Mouse (Mus musculus) T-helper 2 cell (primary cell): ENCODE data around the gene Il2rb.

Experiments
- in situ Hi-C: fragments of 300-600 bp; cut with MboI, MseI; formaldehyde crosslinking; loops from one replicate; pipeline ENCODE4 v1.15.1; 2025; ENCODE audit warnings: high pct_unique_total_duplicates

The Il2rb gene

DNA sequence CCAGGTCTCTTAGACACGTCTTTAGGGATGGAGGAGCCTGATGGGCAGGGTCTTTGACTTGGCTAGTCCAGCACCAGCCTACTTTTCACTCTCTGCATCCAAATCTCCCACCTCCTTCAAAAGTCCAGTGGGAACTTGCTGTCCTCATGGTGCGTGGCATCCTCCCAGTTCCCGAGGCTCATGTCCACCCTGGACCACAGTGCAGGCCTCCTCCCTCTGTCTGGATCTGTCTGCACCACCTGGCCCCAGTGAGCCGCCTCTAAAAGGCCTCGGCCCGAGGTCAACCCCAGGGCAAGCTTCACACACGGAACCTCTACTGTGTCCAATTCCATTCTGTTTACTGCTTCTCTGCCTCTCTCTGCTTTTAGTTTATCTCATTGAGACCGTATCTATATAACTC, 26.3 kb upstream of the Il2rb start:
- in situ Hi-C loops: no loop called here

DNA sequence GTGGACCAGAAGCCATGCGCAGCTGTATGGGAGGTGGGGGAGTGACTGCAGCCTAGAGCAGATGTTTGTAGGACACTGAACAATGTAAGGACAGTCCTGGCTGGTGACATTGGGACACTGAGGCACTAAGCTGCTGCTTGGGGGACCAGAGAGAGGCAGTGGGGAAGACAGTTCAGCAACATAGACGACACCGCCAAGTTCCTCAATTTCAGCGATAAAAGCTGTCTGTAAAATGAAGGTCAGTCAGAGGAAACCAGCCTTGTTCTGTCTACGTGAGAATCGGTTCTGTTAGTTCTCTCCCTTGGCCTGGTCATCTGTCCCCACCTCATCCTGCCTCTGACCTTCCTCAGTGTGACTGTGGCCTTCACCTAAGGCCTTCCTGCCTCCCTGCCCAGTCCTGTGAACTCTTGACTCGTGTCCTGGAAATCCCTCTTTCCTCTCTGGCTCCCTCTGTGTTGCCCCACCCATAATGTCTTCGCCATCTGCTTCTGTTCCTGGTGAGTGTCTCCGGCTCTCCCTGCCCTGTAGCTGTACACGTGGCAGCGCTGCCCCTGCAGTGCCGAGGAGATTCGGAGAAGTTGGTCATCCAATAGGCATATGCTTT, 25.1 kb upstream of the Il2rb start:
- in situ Hi-C loops: no loop called here

DNA sequence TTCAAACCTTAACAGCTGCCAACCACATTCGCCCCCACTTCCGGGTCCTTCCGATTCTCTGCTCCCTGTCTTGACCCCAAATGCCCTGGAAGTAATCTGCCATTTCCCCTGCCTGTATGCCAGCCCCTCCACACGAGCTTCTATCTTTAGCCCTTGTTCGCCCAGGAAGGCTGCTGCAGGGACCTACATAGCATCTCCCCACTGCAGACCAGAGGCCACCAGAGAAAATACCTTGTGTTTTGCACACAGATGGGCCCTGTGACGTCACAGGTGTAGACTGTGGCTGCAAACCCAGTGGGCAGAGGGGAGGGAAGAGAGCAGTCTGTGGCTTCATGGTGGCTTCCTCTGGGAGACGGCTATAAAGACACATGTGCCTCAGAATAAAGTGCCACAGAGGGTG, 23.1 kb upstream of the Il2rb start:
- in situ Hi-C loops: no loop called here

DNA sequence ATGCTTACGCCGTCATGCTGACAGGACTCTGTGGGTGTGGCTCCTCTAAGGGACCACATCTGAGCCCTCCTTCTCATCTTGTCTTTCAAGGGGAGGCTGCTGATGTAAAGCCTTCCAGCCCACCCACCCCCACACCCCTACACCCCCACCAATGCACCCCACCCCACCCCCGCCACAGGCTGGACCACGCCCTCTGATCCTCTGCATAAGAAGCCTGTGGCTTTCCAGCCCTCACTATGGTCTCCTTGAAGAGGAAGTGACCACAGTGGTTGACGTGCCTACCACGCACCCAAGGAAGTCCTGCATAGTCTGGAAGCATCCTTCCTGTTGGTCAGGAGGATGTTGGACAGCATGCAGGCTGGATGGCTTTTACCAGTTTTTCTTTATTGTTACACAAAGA, 20.7 kb upstream of the Il2rb start:
- in situ Hi-C loops: no loop called here

DNA sequence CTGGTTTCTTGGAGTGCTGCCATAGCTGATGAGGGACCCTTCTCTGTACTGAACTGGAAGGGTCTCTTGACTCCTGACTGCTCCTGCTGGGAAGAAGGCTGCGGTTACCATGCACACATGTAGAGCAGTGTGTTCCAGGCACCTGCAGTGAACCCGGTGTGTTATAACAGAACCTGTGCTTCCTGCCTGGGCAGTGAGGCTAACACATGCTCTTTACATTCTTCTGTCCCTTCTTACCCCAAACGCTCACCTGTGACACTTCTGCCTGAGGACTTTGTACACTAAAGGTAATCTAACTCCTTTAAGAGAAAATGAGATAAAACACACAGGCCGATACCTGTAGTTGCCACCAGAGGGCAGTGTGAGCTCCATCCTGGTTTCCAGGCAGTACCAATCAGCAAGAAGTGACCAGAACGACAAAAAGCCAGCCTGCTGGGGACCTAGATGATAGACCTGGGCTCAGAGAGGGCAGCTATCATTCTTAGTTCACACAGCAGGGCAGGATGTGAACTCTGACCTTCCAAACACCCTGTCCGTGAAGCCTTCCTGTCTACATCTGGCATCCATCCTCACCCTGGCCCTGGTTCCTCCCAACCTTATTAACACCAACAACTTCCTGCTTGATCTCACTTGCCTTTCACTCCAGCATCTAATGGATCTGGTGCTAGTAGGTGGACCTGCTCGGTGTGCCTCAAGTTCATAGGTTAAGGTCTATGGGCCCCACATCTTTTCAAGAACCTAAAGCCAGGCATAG, 19.5 kb upstream of the Il2rb start:
- in situ Hi-C loops: no loop called here

DNA sequence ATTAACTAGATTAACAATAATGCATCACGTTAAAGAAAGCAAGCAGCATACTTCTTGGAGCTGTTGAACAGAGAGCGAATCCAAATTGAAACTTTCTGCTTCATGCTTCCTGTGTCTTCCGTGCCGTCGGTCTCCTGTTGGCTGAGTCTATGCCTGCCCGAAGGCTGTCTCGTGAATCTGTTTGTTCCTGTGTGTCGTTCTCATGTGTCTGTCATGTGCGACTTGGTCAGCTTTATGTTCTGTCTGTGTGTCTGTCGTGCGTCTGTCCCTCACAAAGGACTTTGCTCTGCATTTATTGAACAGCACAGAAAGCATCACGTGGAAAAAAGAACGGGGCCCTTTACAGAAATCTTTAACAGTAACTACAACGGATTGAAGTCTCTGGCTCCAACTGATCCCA, 17.9 kb upstream of the Il2rb start:
- in situ Hi-C loops: no loop called here

DNA sequence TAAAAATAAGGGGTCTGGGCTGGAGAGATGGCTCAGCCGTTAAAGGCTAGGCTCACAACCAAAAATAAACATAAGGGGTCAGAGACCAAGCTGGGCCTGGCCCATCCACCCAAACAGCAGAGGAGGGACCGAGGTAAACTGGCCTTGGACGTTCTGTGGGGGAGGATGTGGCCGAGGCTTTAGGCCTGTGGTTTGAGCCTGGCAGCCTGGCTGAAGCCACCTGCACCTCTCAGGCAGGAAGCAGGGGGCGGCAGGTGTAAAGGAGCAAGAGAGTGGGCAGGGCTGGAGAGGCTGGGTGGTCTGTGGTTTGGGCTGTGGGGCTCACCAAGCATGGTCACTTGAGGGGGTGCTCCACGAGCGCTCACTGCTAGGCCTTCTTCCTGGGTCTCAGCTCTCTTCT, 16.9 kb upstream of the Il2rb start:
- in situ Hi-C loops: no loop called here

DNA sequence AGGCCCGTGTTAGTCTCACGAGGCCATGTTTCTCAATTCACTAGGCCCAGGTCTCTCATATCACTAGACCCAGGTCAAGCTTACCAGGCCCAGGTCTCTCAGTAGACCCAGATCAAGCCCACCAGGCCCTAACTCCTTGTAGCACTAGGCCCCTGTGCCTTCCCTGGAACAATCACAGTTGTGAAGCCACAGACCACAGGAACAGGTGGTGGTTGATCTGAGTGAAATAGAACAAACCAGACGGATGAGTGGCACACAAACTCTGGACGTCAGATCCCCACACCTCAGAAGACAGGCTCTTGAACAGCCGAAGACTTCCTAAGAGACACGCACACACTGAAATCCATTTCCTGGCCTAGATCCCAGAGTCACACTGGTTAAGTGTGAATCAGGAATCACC, 15.7 kb upstream of the Il2rb start:
- in situ Hi-C loops: no loop called here

DNA sequence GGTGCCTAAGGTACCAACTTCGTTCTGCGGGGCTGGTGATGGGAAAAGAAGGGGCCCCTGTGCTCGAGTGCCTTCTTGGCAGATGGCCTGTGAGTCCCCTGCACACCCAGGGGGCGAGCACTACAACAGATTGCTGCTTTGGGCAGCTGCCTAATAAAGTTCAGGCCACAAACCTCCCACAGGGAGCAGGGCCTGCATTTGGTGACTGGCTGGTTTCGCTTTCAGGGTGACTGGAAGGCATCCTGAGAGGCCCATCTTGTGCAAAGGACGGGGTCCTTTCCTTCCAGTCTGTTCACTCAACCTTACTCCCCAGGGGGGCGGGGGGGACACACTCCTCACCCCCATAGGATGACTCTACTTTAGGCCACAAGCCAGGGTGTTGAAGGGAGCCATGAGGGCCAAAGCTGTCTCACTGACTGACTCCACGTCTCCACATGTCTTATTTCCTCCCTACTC, 15.1 kb upstream of the Il2rb start:
- in situ Hi-C loops: no loop called here

DNA sequence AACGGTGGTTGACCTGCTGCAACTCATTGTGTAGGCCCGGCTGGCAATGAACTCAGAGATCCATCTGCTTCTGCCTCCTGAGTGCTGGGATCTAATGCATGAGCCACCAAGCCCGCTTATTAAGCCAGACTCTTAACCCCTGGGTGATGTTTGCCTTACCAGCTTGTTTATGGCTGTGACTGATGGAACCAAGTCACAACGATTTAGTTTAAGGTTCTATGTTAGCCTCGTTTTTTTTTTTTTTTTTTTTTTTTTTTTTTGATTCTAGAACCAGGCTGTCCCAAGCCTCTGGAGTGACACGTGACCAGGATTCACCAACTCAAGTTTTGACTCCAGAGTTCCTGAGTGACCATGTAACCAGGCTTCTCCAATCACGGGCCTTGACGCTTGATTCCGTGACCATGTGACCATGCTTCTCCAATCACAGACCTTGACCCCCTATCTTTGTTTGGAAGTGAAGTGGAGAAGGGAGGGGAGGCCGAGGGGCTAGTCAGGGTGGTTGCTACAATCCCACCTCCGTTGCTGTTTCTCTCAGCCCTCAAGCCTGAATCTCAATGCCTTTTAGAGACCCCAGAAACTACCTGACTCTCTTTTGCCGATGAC, 14.3 kb upstream of the Il2rb start:
- in situ Hi-C loops: no loop called here

DNA sequence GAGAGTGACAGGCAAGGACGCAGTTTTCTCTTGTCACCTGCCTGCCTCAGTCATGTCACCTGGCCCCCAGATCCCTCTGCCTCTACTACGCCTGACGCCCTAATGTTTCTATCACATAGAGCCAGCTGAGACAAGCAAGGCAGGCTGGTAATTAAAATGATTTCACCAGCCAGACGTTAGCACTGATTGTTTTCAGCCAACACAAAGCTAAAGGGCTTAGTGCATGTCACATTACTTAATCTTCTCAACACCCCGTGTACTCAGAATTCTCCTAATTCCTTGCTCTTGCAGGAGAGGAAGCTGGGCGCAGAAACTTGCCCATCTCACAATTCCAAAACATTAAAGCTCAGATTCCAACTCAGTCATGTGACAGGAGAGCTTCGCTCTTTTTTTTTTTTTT, 13.4 kb upstream of the Il2rb start:
- in situ Hi-C loops: no loop called here

DNA sequence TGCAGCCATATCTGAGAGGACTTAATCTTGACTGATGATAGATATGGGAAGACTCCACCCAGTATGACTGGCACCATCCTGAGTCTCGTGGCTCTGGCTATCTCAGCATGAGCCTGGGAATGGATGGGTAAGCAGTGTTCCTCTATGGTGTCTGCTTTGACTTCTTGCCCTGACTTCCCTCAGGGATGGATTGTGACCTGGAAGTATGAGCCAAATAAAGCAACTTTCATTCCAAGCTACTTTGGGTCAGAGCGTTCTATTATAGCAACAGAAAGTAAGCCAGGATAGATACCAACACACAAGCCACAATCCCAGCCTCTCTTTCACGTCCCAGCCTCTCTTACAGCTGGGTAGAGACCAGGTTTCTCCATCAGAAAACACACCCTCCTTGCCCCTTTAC, 10.5 kb upstream of the Il2rb start:
- in situ Hi-C loops: no loop called here

DNA sequence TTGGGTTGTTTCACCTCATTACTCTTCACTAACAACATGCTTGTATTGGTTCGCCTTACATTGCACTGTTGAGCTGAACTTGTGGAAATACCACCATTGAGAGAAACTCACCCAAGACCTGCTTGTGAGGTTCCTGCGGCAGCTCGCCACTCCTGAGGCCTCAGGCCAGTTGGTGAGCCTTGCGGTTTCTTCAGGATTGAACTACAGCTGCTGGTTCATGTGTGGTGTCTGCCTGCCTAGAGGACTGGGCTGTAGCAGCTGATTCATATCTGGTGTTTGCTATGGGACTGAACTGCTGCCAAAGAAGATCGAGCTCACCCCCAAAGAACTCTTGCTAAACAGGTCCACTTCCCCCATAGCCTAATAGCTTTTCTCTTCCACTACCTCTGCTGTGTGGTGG, 9.7 kb upstream of the Il2rb start:
- in situ Hi-C loops: no loop called here

DNA sequence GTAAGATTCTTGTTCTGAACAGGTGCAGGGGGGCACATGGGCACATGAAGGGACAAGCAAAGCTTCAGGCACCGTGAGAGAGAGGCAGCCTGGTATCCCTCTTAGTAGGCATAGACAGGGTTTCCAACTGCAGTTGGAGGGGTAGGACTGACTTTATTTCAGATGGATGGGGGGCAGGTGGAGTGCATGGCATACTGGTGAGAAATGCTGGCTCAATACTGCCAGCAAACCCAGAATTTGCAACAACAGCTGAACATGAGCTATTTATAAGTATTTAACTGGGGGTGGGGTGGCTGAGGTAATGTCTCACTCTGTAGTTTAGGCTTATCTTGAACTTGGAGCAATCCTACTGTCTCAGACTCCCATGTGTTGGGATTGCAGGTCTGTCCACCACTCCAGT, 8.9 kb upstream of the Il2rb start:
- in situ Hi-C loops: no loop called here

DNA sequence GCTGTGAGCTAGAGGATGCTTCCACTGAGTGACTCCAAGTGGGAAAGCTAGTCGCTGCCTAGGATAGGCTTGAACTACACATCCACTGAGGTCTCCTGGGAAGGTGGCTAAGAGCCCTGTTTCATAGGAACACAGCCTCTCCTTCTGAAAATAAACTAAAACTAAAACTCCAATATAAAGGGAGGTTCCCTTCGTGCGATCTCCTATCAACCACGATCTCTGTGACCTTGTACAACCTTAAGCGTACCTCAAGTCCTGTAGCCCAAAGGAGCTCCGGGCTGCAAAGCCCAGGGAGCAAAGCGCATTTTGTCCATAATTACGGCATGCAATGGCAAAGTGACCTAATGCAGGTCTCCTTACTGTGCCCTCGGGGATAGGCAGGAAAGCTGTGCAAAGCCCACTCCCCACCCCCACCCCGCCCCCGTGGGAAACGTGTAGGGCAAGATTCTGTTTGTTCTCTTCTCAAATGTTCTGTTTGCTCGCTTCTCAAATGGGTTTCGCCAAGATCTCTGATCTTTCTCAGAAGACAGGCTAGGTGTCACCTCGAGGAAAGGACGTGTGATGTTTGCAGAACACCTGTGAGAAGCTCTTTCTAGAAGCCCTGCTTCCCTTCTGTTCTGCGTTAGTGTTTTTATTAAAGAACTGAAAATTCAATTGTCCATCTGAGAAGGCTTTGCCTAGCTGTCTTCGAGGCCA, 7.5 kb upstream of the Il2rb start:
- in situ Hi-C loops: no loop called here

DNA sequence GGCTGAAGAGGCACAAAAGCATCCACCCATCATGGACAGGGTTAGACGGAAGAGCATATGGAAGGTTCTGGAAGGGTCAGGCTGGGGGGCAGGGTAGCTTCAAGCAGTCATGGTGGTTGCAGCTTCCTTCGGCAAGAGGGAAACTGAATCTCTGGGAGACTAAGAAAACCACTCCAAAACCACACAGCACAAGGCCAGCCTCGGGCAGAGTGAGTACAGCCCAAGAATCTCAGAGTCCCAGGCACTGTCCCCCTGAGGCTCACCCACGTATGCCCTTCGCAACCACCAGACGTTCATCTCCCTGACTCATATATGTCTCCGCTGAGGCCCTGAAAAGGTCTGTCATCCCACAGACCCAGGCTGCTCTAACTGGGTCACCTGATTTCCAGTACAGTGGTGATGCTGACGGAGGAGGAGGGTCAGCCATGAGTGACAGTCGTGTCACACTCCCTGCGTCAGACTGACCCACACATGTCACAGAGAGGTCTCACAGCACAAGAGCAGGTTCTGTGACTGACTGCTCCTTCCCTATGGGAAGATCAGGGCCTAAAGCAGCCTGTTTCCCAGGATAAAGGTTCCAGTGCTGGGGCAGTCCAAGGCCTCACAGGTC, 1.6 kb downstream of the Il2rb start:
- in situ Hi-C loops: loop anchor here (5.0 kb wide), 1 partner anchor 41 kb away; no protein-coding TSS in a partner anchor

DNA sequence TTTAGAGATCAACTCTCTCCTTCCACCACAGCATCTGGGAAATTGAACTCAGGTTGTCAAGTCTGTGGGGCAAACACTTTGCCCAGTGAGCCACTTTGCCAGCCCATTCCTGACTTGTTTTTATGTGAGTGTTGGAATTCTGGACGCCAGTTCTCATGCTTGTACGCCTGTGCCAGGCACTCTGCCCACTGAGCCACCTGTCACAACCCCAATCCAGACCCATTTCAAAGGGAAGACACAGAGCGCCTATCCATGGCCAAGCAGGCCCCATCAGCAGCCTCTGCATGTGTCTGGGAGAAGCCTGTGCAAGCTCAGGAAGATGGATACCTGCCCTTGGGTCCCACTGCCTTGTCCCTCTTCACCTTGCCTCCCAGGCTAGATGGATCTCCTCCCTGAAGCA, 3.8 kb downstream of the Il2rb start:
- in situ Hi-C loops: loop anchor here (5.0 kb wide), 1 partner anchor 39 kb away; no protein-coding TSS in a partner anchor

DNA sequence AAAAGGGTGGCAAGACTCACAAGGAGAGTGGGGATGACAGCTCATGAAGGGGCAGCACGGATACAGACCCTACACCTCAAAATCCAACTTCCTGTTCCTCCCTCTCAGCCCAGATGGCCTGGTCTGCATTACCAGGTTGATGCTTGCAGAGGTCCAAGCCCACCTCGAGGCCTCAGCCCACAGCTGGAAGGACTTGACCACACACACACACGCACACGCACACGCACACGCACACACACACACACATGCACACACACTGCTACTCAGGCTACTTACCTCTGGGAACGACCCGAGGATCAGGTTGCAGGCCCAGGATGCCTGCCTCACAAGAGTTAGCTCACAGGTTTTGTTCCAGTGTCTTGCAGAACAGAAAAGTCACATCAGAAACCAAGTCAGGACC, 5.2 kb downstream of the Il2rb start:
- in situ Hi-C loops: loop anchor here (5.0 kb wide), 1 partner anchor 38 kb away; no protein-coding TSS in a partner anchor

DNA sequence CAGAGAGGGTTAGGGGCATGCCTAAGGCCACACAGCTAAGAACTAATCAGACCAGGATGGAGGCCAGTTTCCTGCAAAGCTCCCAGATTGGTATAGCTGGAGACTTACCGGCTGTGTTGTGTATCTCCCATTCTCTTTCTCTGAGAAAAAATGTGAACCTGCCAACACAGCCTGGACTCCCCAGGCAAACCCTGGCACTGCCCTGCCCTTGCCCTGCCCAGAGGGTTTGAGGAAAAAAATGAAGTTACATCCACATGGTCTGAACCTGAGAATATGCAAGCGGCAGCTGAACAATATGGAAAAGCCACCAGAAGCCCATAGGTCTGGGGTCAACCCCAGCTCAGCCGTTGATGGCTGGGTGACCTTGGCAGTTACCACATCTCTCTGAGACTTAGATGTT, 5.8 kb downstream of the Il2rb start:
- in situ Hi-C loops: no loop called here

DNA sequence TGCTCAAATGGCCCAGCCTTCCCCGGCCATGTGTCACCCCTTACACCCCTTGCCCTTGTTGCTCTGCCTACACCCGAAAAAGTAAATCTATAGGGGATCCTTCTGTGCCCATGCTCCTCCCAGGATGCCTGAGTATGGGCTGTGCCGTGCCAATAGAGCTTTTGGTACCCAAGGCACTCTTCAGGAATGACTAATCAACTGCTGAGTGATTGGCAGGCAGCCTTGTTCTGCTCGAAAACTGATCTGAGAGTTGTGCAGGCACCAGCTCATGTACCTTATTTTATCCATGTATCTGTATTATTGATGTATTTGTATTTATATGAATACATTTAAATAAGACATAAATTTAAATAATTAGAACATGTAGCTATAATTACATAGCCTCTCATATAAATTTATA, 8.0 kb downstream of the Il2rb start:
- in situ Hi-C loops: no loop called here

DNA sequence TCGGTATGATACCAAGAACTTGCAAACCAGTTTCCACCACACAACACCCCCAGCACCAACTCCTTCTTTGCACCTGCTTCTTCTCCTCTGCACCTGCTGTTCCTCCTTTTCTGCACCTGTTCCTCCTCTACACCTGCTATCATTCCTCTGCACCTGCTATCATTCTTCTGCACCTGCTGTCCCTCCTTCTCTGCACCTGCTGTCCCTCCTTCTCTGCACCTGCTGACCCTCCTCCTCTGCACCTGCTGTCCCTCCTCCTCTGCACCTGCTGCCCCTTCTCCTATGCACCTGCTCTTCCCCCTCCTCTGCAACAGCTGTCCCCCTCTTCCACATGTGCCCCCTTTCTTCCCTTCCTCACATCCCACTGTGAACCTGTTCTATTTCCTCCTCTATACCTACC, 8.5 kb downstream of the Il2rb start:
- in situ Hi-C loops: no loop called here

DNA sequence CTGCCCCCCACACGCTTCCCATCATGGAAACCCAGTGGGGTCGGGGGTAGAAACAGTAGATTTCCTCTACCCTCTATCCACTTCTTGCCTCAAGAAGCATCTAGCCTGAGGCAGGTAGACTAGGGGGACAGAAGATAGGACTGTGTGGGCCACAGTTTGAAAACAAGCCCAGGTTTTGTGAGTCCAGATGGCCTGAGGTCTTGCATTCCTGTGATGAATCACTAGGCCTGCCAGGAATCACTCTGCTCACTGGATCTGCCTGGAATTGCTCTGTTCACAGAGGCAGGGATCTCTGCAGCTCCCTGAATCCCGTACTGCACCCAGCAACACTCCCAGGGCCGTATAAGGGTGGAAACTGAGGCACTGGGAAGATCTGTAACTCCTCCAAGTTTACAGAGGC, 11.8 kb downstream of the Il2rb start:
- in situ Hi-C loops: no loop called here
